Mouse (Mus musculus) thymus, adult 2 months (tissue): ENCODE data around the gene Zfp697. TPM values are rescaled to one million over a fixed set of nuclear protein-coding genes. Genes with fewer than 3 reads are reported as not detected.

Source experiments
- DNase-seq: peaks from one replicate; pipeline ENCODE4 v3.0.0; 2021
- H3K27ac ChIP-seq: fragments of 200-500 bp; 2 replicates; pipeline ENCODE4 v1.5.1; 2012; ENCODE audit warnings: low read length, control low read depth; ENCODE audit not compliant: control insufficient read depth, insufficient read depth
- H3K27me3 ChIP-seq: fragments of 200-500 bp; 2 replicates; pipeline ENCODE4 v1.6.1; 2012; ENCODE audit warnings: mild to moderate bottlenecking, low read length, moderate library complexity, mixed read lengths; ENCODE audit not compliant: control insufficient read depth, insufficient read depth
- H3K36me3 ChIP-seq: fragments of 200-500 bp; 2 replicates; pipeline ENCODE4 v1.6.1; 2012; ENCODE audit warnings: mild to moderate bottlenecking, low read length, moderate library complexity; ENCODE audit not compliant: control insufficient read depth, insufficient read depth
- H3K4me1 ChIP-seq: fragments of 200-500 bp; replicated peaks from 2 replicates; pipeline ENCODE4 v1.6.1; 2012; ENCODE audit warnings: low read length; ENCODE audit not compliant: control insufficient read depth, insufficient read depth
- H3K4me3 ChIP-seq: fragments of 200-500 bp; 2 replicates; pipeline ENCODE4 v1.5.1; 2012; ENCODE audit warnings: mild to moderate bottlenecking, low read length, control low read depth, moderate library complexity; ENCODE audit not compliant: control insufficient read depth, insufficient read depth
- CTCF ChIP-seq: fragments of 200-500 bp; IDR thresholded peaks from 2 replicates; pipeline ENCODE4 v1.5.1; 2012; ENCODE audit warnings: mild to moderate bottlenecking, control low read depth, low read length, moderate library complexity, borderline replicate concordance; ENCODE audit not compliant: control insufficient read depth, poor library complexity, insufficient read depth; ENCODE audit errors: extremely low read depth
- POLR2A ChIP-seq: fragments of 200-500 bp; IDR thresholded peaks from 2 replicates; pipeline ENCODE4 v1.6.1; 2012; ENCODE audit warnings: mild to moderate bottlenecking, low read length, control low read depth, moderate library complexity; ENCODE audit not compliant: control insufficient read depth, poor library complexity, insufficient read depth; ENCODE audit errors: extremely low read depth
- WGBS: fragments of 180-500 bp; shearing (Covaris S2); methylation state at CpG from one replicate; pipeline ENCODE4 v1.1.7; 2018; 5-methylcytosine and 5-hydroxymethylcytosine counted together
- polyA plus RNA-seq: library from polyadenylated mRNA; depleted of rRNA; stranded (reverse); fragments of >200 nt; gene quantifications from 2 replicates; pipeline ENCODE4 v1.2.3, GENCODE M21; 2012; rRNA removed

Zfp697 gene
- polyA plus RNA-seq = 0.66 and 0.96 TPM in 2 replicates

DNA sequence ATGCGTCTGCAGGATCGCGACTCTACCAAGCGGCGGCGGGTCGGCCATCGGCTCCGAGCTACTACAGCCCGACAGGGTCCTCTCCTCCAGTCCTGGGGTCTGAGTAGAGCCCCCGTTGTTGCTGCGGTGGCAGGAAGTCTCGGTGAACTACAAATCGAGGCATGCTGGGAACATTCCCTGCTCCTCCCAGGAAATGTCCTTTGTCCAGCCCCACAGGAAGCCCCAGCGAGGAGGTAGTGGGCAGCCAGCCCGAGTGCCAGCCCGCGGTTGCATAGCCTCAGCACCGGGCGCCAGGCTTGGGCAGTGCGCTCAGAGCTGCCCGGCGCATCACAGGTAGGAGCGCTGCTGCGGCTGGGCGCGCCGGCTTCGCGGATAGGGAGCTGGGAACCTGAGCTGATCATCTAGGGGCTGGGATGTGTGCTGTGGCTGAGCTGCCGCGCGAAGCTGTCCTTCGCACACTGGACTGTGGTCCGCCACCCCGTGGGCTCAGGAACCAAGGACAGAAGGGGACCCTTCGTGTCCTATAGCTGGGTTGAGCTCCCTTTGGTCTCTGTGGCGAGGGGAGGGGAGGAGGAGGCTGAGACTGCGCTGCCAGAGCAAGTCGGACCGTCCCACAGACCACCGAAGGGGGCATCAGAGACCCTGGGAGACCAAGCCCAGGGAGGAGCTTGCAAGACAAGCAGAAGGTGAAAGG is at the start of gene Zfp697:
Gene Zfp697, plus strand, starts transcription at position 216 of the 694 bp plus-strand sequence.
- DNase-seq = no peak
- Histone ChIP-seq H3K27ac (no peak within 1 kb of the TSS), H3K36me3 (no peaks in the 10 kb centered on the region), H3K4me1 (0 out of 2 replicates have a peak, but pooled peaks cover 4% of the 10 kb centered on the region), H3K27me3 (peaks cover 12% of the 10 kb centered on the region), H3K4me3 (peak within 1 kb of the TSS; percentile 22)
- TF ChIP-seq CTCF (no peak), POLR2A (no peak)
- 2% methylated on average over 42 of the region's 42 CpGs for WGBS

DNA sequence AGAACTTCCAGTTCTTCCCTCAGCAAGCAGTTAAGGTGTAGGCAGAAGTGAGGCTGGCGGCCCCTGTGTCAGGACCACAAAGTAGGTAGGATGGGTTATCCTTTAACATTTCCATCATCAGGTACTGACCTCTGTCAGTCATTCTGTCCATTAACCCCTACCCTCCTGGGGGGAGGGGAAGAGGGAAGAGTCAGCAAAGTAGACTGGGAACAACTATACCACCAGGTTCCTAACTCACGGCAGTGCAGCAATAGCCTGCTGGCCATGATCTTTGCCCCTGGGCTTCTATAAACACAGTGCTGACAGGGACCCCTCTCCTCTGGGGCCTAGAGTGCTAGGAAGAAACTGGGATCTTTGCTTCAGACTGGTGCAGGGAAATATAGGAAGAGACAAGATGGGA is 48.3 kb upstream of the Zfp697 start:
- 97% methylated on average over 2 of the region's 2 CpGs for WGBS
- H3K27ac ChIP-seq = no peak overlapping the region
- no peaks in the 10 kb centered on the region for H3K27me3 ChIP-seq
- H3K4me1 ChIP-seq = peaks cover 37% of the 10 kb centered on the region
- H3K4me3 ChIP-seq = no peak overlapping the region
- H3K36me3 ChIP-seq = peaks cover 12% of the 10 kb centered on the region; the same call in 1 of the 2 replicates
- DNase-seq = no peak
- no peak for TF ChIP-seq POLR2A
- TF ChIP-seq CTCF = no peak

DNA sequence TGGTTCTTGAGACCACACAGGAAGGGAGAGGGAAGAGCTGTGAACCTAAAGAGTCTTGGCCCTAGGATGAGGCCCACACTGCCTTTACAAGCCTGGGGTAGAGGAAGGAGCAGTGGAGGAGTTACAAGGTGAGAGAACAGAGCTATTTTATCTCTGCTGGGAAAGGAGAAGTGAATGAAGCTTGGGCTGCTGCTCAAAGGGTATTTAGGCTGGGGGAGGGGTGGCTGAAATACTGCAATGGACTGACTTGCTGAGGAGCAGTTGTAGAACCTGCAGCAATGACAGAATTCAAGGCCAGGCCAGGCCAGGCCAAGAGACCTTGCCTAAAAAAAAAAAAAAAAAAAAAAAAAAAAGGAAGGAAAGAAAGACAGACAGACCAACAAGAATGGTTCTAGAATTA is 46.9 kb upstream of the Zfp697 start:
- no peak for TF ChIP-seq CTCF
- no peak for TF ChIP-seq POLR2A
- no peaks in the 10 kb centered on the region for H3K27me3 ChIP-seq
- no peak for DNase-seq
- peaks cover 9% of the 10 kb centered on the region; the same call in 1 of the 2 replicates for H3K36me3 ChIP-seq
- H3K4me1 ChIP-seq = peaks cover 42% of the 10 kb centered on the region
- H3K4me3 ChIP-seq = no peak overlapping the region
- H3K27ac ChIP-seq = peak overlapping the region; percentile 75; the same call in 1 of the 2 replicates

DNA sequence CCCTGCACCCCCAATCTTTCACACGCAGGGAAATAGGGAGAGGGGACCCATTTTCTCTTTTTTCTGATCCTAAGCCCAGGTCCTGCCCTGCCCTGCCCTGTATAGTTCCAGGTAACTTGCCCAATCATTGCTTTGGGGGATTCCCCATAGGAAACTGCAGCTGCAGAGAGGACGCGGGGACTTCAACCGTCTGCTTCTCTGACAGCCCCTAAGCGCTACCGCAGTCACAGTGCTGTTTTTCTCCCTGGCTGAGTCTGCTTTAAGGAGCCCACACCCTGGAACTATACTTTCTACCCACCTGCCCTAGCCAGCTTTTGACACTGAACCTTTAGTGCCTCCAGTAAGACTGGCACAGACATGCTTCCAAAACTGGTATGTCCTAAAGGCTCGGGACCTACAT is 46.4 kb upstream of the Zfp697 start:
- Histone ChIP-seq H3K4me1 (peaks cover 42% of the 10 kb centered on the region), H3K4me3 (peak overlapping the region; percentile 6; the same call in 1 of the 2 replicates), H3K27ac (peak overlapping the region; percentile 75), H3K36me3 (peaks cover 5% of the 10 kb centered on the region; the same call in 1 of the 2 replicates), H3K27me3 (no peaks in the 10 kb centered on the region)
- DNase-seq = peak; percentile 47
- TF ChIP-seq POLR2A (no peak), CTCF (no peak)
- 7% methylated on average over 7 of the region's 7 CpGs for WGBS

DNA sequence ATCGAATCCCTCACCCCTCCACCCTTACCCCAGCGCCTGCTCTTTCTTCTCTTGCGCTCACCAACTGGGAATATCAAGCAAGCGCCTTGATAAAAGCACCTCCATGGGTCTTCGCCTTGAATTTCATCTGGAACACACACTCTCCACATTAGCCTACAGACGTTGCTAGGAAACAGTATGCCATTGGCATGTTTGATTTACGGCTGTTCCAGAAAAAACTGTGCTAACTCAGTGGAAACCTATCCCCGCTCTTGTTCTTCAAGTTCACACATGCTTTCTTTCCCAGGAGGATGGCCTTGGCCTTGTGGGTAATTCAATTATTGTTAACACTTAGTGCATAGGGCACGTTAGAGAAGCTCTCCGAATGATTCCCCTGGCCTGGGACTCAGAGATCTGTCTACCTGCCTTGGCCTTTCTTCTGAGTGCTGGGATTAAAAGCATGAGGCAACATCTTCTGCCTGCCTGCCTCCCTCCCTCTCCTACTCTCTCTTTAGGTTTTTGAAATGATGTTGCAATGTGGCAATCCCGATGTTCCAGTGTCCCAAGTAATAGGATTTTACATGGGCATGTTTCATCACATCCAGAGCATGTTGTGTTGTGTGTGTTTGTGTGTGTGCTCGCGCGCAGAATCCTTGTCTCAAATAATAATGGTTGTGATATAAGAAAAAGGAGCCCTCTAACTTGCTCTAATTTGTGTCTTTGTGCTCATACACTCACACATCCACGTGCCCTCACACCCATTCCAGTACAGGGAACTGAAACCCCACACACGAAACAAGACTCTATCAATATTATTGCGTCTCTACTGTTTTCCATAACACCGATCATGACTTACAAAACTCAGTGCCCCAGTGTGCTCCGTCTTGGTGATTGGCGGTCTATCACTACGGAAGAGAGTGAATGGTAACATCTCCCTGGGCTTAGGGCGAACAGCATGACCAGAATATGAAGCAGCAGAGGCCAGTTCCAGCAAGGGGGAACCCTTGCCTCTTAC is 45.3 kb upstream of the Zfp697 start:
- TF ChIP-seq CTCF = no peak
- TF ChIP-seq POLR2A = no peak
- peaks cover 4% of the 10 kb centered on the region; the same call in 1 of the 2 replicates for H3K36me3 ChIP-seq
- no peaks in the 10 kb centered on the region for H3K27me3 ChIP-seq
- H3K4me1 ChIP-seq = peaks cover 42% of the 10 kb centered on the region
- no peak for DNase-seq
- WGBS = 61% methylated on average over 22 of the region's 22 CpGs
- no peak overlapping the region for H3K4me3 ChIP-seq
- peak overlapping the region; percentile 75; the same call in 1 of the 2 replicates for H3K27ac ChIP-seq

DNA sequence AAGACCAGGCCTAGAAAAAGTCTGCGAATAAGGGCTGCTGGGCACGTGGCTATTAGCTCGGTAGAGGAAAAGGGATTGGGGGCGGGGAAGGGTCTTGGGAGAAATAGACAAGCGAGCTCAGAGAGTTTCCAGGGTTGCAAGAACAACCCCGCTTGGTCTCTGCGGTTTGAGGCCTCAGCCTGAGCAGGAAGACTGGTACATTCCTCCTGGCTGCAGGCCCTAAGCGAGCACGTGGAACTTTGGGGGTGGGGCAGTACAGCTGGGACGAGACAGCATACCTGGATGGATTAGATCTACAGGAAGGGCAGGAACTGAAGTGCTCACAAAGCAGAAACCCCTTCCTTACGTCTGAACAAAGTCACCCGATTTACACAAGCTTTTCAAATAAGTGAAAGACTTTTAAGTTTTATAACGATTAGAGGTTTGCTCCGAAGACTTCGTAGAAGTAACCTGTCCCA is 43.6 kb upstream of the Zfp697 start:
- peak; percentile 58 for DNase-seq
- H3K4me1 ChIP-seq = peaks cover 42% of the 10 kb centered on the region
- no peak overlapping the region for H3K27ac ChIP-seq
- under 1% methylated on average over 15 of the region's 15 CpGs for WGBS
- no peaks in the 10 kb centered on the region for H3K27me3 ChIP-seq
- no peaks in the 10 kb centered on the region; the same call in 1 of the 2 replicates for H3K36me3 ChIP-seq
- no peak for TF ChIP-seq CTCF
- TF ChIP-seq POLR2A = no peak
- H3K4me3 ChIP-seq = peak overlapping the region; percentile 65
